Mouse (Mus musculus) heart, adult 2 months (tissue): ENCODE results near the gene Tk1. TPM values are rescaled to one million over a fixed set of nuclear protein-coding genes. Genes with fewer than 3 reads are reported as not detected.

Source experiments
- DNase-seq, 2 experiments: peaks; one replicate each; pipeline ENCODE4 v3.0.0; 2021
- H3K27ac ChIP-seq: fragments of 200-600 bp; 2 replicates; pipeline ENCODE4 v1.8.1; 2022
- H3K27me3 ChIP-seq: fragments of 200-500 bp; 2 replicates; pipeline ENCODE4 v1.6.1; 2012; ENCODE audit warnings: mild to moderate bottlenecking, low read length, inconsistent platforms, mixed read lengths; ENCODE audit not compliant: control insufficient read depth, insufficient read depth
- H3K36me3 ChIP-seq: fragments of 200-500 bp; 2 replicates; pipeline ENCODE4 v1.6.1; 2012; ENCODE audit warnings: low read length, inconsistent platforms; ENCODE audit not compliant: control insufficient read depth, insufficient read depth
- H3K4me1 ChIP-seq: fragments of 200-500 bp; 2 replicates; pipeline ENCODE4 v1.6.1; 2011; ENCODE audit warnings: low read length; ENCODE audit not compliant: control insufficient read depth, insufficient read depth
- H3K4me3 ChIP-seq: fragments of 200-600 bp; 2 replicates; pipeline ENCODE4 v1.8.1; 2022
- H3K79me2 ChIP-seq: fragments of 200-500 bp; replicated peaks from 2 replicates; pipeline ENCODE4 v1.6.1; 2012; ENCODE audit warnings: mild to moderate bottlenecking, inconsistent platforms, low read length, moderate library complexity, mixed read lengths; ENCODE audit not compliant: control insufficient read depth, insufficient read depth
- H3K9ac ChIP-seq: fragments of 200-500 bp; 2 replicates; pipeline ENCODE4 v1.6.1; 2012; ENCODE audit warnings: low read depth, mild to moderate bottlenecking, control low read depth, inconsistent platforms, low read length, mixed read lengths
- CTCF ChIP-seq: fragments of 200-600 bp; IDR thresholded peaks from 2 replicates; pipeline ENCODE4 v1.8.1; 2022; ENCODE audit warnings: antibody characterized with exemption, mild to moderate bottlenecking, moderate library complexity
- EP300 ChIP-seq: fragments of 200-500 bp; IDR thresholded peaks from 2 replicates; pipeline ENCODE4 v1.6.1; 2011; ENCODE audit warnings: low read depth, low read length, control low read depth; ENCODE audit not compliant: insufficient read depth
- POLR2A ChIP-seq: fragments of 200-500 bp; IDR thresholded peaks from 2 replicates; pipeline ENCODE4 v1.6.1; 2011; ENCODE audit warnings: mild to moderate bottlenecking, low read depth, low read length, control low read depth; ENCODE audit not compliant: insufficient read depth
- WGBS: fragments of 180-500 bp; shearing (Covaris S2); methylation state at CpG from one replicate; pipeline ENCODE4 v1.1.7; 2018; 5-methylcytosine and 5-hydroxymethylcytosine counted together
- intact Hi-C: fragments of 180-260 bp; cut with DNase I; formaldehyde crosslinking; loops from one replicate; pipeline ENCODE4 v1.15.1; 2025
- polyA plus RNA-seq: library from polyadenylated mRNA; depleted of rRNA; stranded (reverse); fragments of >200 nt; gene quantifications from 2 replicates; pipeline ENCODE4 v1.2.3, GENCODE M21; 2012
- total RNA-seq, 2 experiments: library from RNA; stranded (reverse); gene quantifications; 2 replicates each; pipeline ENCODE4 v1.2.3; 2021

Gene Tk1
- total and polyA plus RNA-seq, 3 experiments = 1.9 to 3.0 (median 2.0) TPM

GRCm38 (mm10) chr11:117778031-117778430 is 47.9 kb downstream of the Tk1 start:
- no peak for DNase-seq
- WGBS = 93% methylated on average over 11 of the region's 11 CpGs
- no peak overlapping the region for H3K9ac ChIP-seq

GRCm38 (mm10) chr11:117777111-117777510 is 48.8 kb downstream of the Tk1 start:
- Histone ChIP-seq H3K27ac (no peak overlapping the region), H3K4me1 (peaks cover 6% of the 10 kb centered on the region; the same call in 1 of the 2 replicates), H3K36me3 (no peaks in the 10 kb centered on the region), H3K79me2 (no peaks in the 10 kb centered on the region), H3K27me3 (no peaks in the 10 kb centered on the region), H3K9ac (no peak overlapping the region), H3K4me3 (no peak overlapping the region)
- TF ChIP-seq POLR2A (no peak), EP300 (no peak), CTCF (no peak)
- WGBS = 82% methylated on average over 5 of the region's 5 CpGs
- intact Hi-C loops = no loop called here
- no peak for DNase-seq

More at GRCm38 (mm10) chr11:117778031-117778430, 47.9 kb downstream of the Tk1 start:
- H3K4me1 ChIP-seq = peaks cover 6% of the 10 kb centered on the region; the same call in 1 of the 2 replicates
- TF ChIP-seq CTCF = no peak
- TF ChIP-seq EP300 = no peak
- no peak for TF ChIP-seq POLR2A
- H3K36me3 ChIP-seq = no peaks in the 10 kb centered on the region
- intact Hi-C loops = no loop called here
- no peaks in the 10 kb centered on the region for H3K79me2 ChIP-seq
- no peak overlapping the region for H3K4me3 ChIP-seq
- H3K27me3 ChIP-seq = no peaks in the 10 kb centered on the region
- H3K27ac ChIP-seq = no peak overlapping the region

- Histone ChIP-seq H3K36me3 (no peaks in the 10 kb centered on the region), H3K27ac (no peak overlapping the region), H3K79me2 (no peaks in the 10 kb centered on the region), H3K27me3 (no peaks in the 10 kb centered on the region), H3K4me1 (peaks cover 4% of the 10 kb centered on the region; the same call in 1 of the 2 replicates), H3K9ac (no peak overlapping the region), H3K4me3 (no peak overlapping the region)
- 92% methylated on average over 14 of the region's 14 CpGs for WGBS
- intact Hi-C loops = no loop called here
- TF ChIP-seq EP300 (no peak), CTCF (no peak)
- DNase-seq = no peak
Measured at GRCm38 (mm10) chr11:117776085-117776792, 49.7 kb downstream of the Tk1 start.

GRCm38 (mm10) chr11:117775540-117775939 is 50.4 kb downstream of the Tk1 start:
- H3K9ac ChIP-seq = no peak overlapping the region
- DNase-seq = peak in 1 of 2 experiments; percentile 38
- no peaks in the 10 kb centered on the region for H3K79me2 ChIP-seq
- 79% methylated on average over 13 of the region's 13 CpGs for WGBS
- TF ChIP-seq EP300 (no peak), POLR2A (no peak), CTCF (no peak)
- intact Hi-C loops = no loop called here
- H3K4me3 ChIP-seq = no peak overlapping the region
- H3K36me3 ChIP-seq = no peaks in the 10 kb centered on the region
- peaks cover 3% of the 10 kb centered on the region; the same call in 1 of the 2 replicates for H3K4me1 ChIP-seq
- H3K27ac ChIP-seq = no peak overlapping the region
- no peaks in the 10 kb centered on the region for H3K27me3 ChIP-seq

- 75% methylated on average over 10 of the region's 10 CpGs for WGBS
- Histone ChIP-seq H3K9ac (no peak overlapping the region), H3K36me3 (no peaks in the 10 kb centered on the region), H3K4me1 (peaks cover 3% of the 10 kb centered on the region; the same call in 1 of the 2 replicates), H3K4me3 (no peak overlapping the region), H3K79me2 (no peaks in the 10 kb centered on the region), H3K27ac (no peak overlapping the region), H3K27me3 (no peaks in the 10 kb centered on the region)
- TF ChIP-seq EP300 = no peak
- no peak for TF ChIP-seq POLR2A
- TF ChIP-seq CTCF = no peak
- intact Hi-C loops = no loop called here
- DNase-seq = peak; percentile 44 to 53
Measured at GRCm38 (mm10) chr11:117774925-117775324, 51.0 kb downstream of the Tk1 start.

- H3K36me3 ChIP-seq = no peaks in the 10 kb centered on the region
- WGBS = 82% methylated on average over 7 of the region's 7 CpGs
- TF ChIP-seq EP300 (no peak), CTCF (no peak), POLR2A (no peak)
Measured at GRCm38 (mm10) chr11:117772352-117772751, 53.5 kb downstream of the Tk1 start.

More at GRCm38 (mm10) chr11:117772352-117772751, 53.5 kb downstream of the Tk1 start:
- no peak overlapping the region for H3K4me3 ChIP-seq
- no peak overlapping the region for H3K27ac ChIP-seq
- H3K9ac ChIP-seq = no peak overlapping the region
- no peaks in the 10 kb centered on the region for H3K4me1 ChIP-seq
- H3K27me3 ChIP-seq = no peaks in the 10 kb centered on the region
- H3K79me2 ChIP-seq = no peaks in the 10 kb centered on the region
- intact Hi-C loops = no loop called here
- no peak for DNase-seq
